Mouse (Mus musculus): ENCODE data around the gene Cyp2a22. TPM values are rescaled to one million over a fixed set of nuclear protein-coding genes. Genes with fewer than 3 reads are reported as not detected.
"Not testable (repeated sequence)": the region's sequence is repeated elsewhere in the genome, so short reads cannot be mapped to it uniquely, and the experiment has no call there.

Cyp2a22 gene
- total RNA-seq (2021) = not detected
- long read RNA-seq, experiment 1 = 0 reads
- long read RNA-seq, experiment 2 = 0 reads

DNA sequence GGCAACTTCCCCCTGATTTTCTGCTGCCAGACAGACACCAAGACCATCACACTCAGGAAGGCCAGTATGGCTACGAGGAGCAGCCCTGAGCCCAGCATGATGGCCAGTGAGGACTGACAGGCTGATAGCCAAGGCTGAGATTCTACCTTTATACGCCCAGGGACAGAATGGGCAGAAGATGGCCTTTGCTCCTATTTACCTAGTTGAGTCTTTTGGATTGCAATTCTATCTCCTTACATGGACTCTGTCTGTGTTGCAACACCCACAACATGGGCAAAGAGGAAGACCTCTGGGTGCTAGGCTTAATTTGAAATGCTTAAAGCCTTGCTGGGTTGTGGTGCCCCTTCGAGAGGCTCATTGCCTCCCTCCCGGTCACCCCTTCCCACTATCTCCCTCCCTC, at the start of gene Cyp2a22:
Cyp2a22 (minus strand) TSS at position 123 of the 400 bp plus-strand sequence.
- no peak for DNase-seq

DNA sequence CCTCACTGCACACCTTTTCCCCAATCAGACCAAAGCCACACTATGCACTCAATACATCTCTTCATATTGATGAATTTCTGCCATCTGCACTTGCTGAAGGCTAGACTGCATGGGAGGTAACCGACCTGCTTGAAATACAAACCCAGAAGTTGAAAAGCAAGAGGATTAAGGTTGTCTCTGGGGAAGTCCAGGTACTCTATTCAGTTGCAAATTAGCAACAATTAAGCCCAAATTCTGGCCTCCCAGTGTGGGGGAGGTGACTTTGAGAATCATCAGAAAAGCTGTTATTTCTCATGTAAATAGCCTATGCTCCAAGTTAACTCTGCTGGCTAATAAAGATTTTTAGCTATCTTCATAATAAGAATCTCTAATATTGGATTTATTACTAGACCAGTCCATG, 44.0 kb upstream of the Cyp2a22 start:
- DNase-seq = not testable (repeated sequence)

DNA sequence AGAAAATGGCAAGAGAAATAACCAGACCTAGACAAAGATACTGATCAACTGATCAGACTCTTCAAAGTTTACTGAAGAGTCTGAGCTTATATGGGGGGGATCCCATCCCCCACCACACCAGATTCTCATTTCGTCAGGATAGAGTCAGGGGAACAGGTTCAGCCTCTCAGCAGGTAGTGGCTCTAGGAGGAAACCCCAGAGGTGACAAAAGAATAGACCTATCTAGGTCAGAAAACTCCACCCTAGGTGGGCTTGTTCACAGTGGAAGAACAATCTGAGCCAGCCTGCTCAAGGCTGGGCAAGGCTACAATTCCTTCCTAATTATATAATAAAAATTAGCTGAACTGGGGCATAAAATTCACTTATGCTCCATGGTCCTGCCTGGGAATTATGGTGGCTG, 43.4 kb upstream of the Cyp2a22 start:
- DNase-seq = no peak

DNA sequence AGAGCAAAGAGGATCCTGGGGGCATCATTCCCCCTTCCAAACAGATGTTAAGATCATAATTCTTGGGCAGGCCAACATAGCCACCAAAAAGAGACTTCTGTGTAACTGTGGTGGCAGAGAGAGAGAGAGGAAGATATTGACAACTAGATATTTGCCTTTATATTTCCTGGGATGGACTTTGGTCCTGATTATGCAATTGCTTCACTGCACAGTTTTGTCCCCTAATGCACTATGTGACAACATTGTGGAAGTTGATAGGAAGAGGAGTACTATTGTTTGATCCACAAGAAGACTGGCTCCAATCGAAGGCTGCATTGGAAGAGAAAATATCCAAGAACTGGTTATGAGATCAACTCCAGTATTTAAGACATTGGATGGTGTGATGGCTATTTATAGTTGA, 42.8 kb upstream of the Cyp2a22 start:
- DNase-seq = not testable (repeated sequence)

DNA sequence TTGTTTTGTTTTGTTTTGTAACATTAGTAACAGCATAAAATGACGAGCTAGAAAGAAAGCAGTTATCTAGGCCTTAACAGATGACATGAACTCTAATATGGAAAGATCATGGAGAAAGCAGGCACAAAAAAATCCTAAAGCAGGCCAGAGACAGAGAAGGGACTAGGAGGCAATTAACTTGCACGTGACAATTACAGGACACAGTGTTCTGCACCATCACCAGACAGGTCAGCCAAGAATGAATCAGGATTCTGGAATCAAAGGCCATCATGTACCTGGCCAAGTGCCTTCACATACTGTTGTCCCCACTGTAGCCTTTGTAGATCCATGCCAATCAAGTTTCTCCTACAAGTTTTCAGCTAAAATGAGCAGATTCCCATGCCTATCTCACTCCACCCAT, 42.3 kb upstream of the Cyp2a22 start:
- DNase-seq = not testable (repeated sequence)

DNA sequence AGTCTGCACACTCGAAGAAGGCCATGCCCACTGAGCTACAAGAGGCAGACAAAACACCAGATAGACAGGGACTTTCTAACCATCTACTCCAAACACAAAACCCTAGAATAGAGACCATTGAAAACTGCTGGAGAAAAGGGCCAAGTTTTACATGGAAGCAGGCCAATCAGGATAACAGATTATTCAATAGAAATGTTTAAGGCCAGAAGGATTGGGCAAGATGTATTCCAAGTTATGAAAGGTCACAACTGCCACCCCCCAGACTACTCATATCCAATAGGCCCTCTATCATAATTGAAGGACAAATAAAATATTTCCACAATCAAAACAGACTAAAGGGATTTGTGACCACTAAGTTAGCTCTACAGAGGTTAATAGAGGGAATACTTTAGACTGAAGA, 23.2 kb upstream of the Cyp2a22 start:
- not testable (repeated sequence) for DNase-seq

DNA sequence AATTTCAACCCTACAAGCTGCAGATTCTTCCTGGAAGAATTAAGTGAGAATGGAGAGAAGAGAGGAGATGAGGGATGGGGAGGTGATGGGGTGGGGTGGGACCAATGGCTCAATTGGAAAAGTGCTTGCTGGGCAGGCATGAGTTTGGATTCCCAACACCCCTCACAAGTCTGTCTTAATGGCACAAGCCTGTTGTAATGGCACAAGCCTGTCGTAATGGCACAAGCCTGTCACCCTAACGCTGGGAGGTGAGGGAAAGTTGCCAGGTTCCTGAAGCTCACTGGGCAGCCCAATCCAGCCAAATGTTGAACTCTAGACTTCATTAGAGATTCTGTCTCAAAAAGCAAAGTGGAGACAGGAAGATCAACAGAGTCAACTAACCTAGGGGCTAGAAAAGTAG, 14.1 kb upstream of the Cyp2a22 start:
- DNase-seq = not testable (repeated sequence)

DNA sequence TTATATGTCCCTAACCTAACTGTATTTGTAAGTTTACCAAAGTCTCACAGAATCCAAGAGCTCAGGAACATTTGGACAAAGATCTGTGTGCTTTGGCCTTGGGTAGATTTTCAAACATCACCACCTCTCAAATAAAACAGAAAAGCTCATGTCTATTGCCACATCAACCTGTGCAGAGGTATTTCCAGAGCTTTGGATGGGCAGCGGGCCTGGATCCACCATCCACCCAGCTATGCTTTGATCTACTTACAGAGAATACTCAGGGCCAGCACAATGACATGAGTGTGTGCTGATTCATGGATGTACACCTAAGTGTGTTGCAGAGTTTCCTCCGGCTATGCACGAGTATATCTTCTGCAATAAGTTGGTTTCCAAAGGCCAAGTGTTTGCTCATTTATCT, 13.5 kb upstream of the Cyp2a22 start:
- DNase-seq = not testable (repeated sequence)

DNA sequence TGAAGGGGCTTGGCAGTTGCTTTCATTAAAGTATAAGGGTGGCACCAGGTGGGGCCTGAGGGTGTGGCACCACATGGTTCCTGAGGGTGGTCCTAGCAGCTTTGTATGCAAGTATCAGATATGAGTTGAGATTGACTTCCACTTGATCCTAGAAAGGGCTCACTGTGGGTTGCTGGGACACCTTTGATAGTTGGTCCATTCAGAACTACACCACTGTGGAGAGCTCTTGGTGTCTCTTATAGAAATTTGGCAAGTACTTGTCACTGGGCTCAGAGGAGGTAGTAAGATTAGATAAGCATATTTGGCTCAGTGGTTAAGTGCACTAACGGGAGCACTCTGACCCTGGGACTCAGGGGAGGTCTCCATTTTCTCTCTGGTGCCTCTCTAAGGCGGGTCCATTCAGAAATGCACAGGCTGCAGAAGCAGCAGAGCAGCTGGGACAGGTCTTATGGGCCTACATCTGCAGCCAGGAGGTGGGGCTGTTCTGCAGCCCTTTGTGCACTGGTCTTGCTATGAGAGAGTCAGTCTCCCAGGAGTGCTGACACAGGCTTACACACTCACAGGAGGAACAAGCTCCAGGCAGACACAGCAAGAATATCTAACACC, 2.2 kb upstream of the Cyp2a22 start:
- DNase-seq = not testable (repeated sequence)

DNA sequence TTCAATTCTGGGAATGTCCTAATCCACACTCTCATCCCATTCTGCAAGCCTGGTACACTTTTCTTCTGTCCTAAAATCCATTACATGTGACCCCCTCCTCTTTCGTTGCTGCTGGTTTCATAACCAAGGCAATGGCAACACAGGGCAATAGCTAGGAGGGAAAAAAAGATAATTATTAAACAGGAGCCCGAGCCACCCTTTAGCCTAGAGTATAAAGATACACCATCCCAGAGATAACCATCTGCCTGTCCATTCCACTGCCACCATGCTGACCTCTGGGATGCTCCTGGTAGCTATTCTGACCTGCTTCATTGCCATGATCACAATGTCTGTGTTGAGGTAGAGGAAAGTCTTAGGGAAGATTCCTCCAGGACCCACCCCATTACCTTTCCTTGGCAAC, 22.1 kb downstream of the Cyp2a22 start:
- not testable (repeated sequence) for DNase-seq

Other genes with a start within 250 kb of the Cyp2a22 start
- not detected for gene Cyp2b19, start 182.2 kb downstream of the Cyp2a22 start, total RNA-seq (2021)
- gene Cyp2g1, start 130.5 kb downstream of the Cyp2a22 start, total RNA-seq (2021) = not detected
- gene Cyp2a5, start 104.1 kb downstream of the Cyp2a22 start, total RNA-seq (2021) = not detected
- under 1 TPM in 1 of 2 experiments, not detected in 1; 0.20 TPM for gene Cyp2a12, start 89.7 kb upstream of the Cyp2a22 start, total RNA-seq (2021)
- gene Cyp2f2, start 180.5 kb upstream of the Cyp2a22 start, total RNA-seq (2021) = under 1 TPM in 1 of 2 experiments, not detected in 1; 0.28 TPM
- not detected for gene Cyp2t4, start 214.3 kb upstream of the Cyp2a22 start, total RNA-seq (2021)
- 10 to 100 TPM; 83.9 to 91.4 TPM for gene Egln2, start 227.4 kb upstream of the Cyp2a22 start, total RNA-seq (2021)
- gene Rab4b, start 239.5 kb upstream of the Cyp2a22 start, total RNA-seq (2021) = 10 to 100 TPM; 22.7 to 25.2 TPM
- gene Gm21983, start 241.7 kb upstream of the Cyp2a22 start, total RNA-seq (2021) = not detected
- not detected for gene Mia, start 241.8 kb upstream of the Cyp2a22 start, total RNA-seq (2021)